Mouse (Mus musculus): Measurements from ENCODE around the gene A530032D15Rik.
"Not testable (repeated sequence)": the region's sequence is repeated elsewhere in the genome, so short reads cannot be mapped to it uniquely, and the experiment has no call there.

Gene A530032D15Rik

DNA sequence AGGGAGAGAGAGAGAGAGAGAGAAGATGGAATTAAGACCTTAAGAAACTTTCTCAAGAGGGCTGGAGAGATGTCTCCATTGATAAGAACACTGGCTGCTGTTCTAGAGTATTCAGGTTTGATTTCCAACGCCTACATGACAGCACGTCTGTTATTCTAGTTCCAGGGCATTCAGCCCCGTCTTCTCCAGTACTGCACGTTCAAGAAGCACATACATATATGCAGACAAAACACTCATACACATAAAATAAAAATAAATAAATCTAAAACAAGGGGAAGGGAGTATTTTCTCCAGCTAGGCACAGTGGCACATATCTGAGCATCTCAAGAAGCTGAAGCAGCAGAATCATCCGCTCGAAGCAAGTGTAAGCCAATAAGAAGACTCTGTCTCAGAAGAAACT is 73.9 kb downstream of the A530032D15Rik start:
- not testable (repeated sequence) for DNase-seq (ENCODE audit: low read depth, low spot score)

DNA sequence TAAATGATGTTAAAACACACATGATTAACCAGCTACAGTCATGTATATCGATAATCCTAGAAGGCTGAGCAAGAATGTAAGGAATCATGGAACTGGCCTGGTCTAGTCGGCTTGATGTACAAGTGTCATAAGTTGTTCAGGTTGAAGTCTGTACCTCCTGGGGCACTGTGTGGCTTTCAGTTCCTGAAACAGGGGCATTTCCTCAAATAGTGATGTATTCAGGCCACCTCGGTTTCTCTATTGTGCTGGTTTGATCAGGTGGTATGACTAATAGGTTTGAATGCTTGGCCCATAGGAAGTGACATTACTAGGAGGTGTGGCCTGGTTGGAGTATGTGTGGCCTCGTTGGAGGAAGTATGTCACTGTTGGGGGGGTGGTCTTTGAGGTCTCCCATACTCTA is 75.3 kb downstream of the A530032D15Rik start:
- not testable (repeated sequence) for DNase-seq (ENCODE audit: low read depth, low spot score)

DNA sequence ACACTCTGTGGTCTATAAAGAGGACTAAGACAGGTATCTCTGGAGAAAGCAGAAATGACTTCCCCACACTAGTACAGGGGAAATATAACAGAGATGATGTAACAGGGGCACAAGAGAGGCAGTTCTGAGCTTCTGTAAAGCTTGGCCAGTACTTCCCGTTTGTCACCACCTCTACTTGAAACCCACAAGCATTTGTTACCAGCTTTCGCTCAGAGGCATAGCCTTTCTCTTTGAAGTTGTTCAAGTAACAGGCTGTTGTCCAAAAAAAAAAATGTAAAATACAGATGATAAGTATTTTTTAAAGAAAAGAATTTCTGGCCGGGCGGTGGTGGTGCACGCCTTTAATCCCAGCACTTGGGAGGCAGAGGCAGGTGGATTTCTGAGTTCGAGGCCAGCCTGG is 76.0 kb downstream of the A530032D15Rik start:
- DNase-seq (ENCODE audit: low read depth, low spot score), result not testable (repeated sequence)

Data from retina, postnatal 7 days (tissue).